Mouse (Mus musculus) intestine, embryonic 14.5 days (tissue): Measurements from ENCODE around the gene Tns1. TPM values are rescaled to one million over a fixed set of nuclear protein-coding genes. Genes with fewer than 3 reads are reported as not detected.

Experiments used
- ATAC-seq: fragments of 200-750 bp; cut with Nextera tagmentation; replicated peaks from 2 replicates; pipeline ENCODE4 v1.8.0; 2017; ENCODE audit warnings: low read depth, moderate number of reproducible peaks, moderate TSS enrichment, moderate library complexity; ENCODE audit not compliant: low FRiP score, low TSS enrichment
- DNase-seq: peaks from one replicate; pipeline ENCODE4 v3.0.0-alpha.2; 2018; ENCODE audit warnings: low spot score
- H3K27ac ChIP-seq: fragments of 300-500 bp; sonication (generic); 2 replicates; pipeline ENCODE4 v1.5.1; 2014; ENCODE audit warnings: low read depth, mild to moderate bottlenecking, control low read depth
- H3K27me3 ChIP-seq: fragments of 300-500 bp; sonication (generic); replicated peaks from 2 replicates; pipeline ENCODE4 v1.6.1; 2014; ENCODE audit warnings: low read length, control low read depth; ENCODE audit not compliant: control insufficient read depth, insufficient read depth
- H3K36me3 ChIP-seq: fragments of 300-500 bp; sonication (generic); 2 replicates; pipeline ENCODE4 v1.6.1; 2014; ENCODE audit warnings: low read length, control low read depth; ENCODE audit not compliant: control insufficient read depth, insufficient read depth
- H3K4me1 ChIP-seq: fragments of 300-500 bp; sonication (generic); replicated peaks from 2 replicates; pipeline ENCODE4 v1.6.1; 2014; ENCODE audit warnings: low read length, control low read depth, mixed read lengths; ENCODE audit not compliant: control insufficient read depth, insufficient read depth
- H3K4me2 ChIP-seq: fragments of 300-500 bp; sonication (generic); 2 replicates; pipeline ENCODE4 v1.6.1; 2014; ENCODE audit warnings: low read length
- H3K4me3 ChIP-seq: fragments of 300-500 bp; sonication (generic); 2 replicates; pipeline ENCODE4 v1.5.1; 2014; ENCODE audit warnings: low read depth, low read length, control low read depth, mixed read lengths
- H3K9ac ChIP-seq: fragments of 300-500 bp; sonication (generic); 2 replicates; pipeline ENCODE4 v1.6.1; 2014; ENCODE audit warnings: mild to moderate bottlenecking, low read length
- H3K9me3 ChIP-seq: fragments of 300-500 bp; sonication (generic); 2 replicates; pipeline ENCODE4 v1.6.1; 2016; ENCODE audit warnings: low read length, control low read depth; ENCODE audit not compliant: control insufficient read depth
- WGBS: fragments of 180-500 bp; shearing (Covaris S2); extraction: QIAGEN DNeasy Blood & Tissue Kit; methylation state at CpG from one replicate; pipeline ENCODE4 v1.1.7; 2014; 5-methylcytosine and 5-hydroxymethylcytosine counted together
- polyA plus RNA-seq: library from polyadenylated mRNA; unstranded; fragments of >200 nt; fragmentation: Nextera tagmentation; extraction: Ambion mirVana; gene quantifications from 2 replicates; pipeline ENCODE4 v1.2.1, GENCODE M21; 2014

The Tns1 gene
- polyA plus RNA-seq, 1 experiment from 2014 or later = 28.7 TPM

- 72% methylated on average over 9 of the region's 9 CpGs for WGBS
- Histone ChIP-seq H3K27ac (no peak overlapping the region), H3K4me2 (no peak overlapping the region), H3K27me3 (no peaks in the 10 kb centered on the region), H3K36me3 (no peaks in the 10 kb centered on the region), H3K9me3 (no peaks in the 10 kb centered on the region), H3K4me1 (peaks cover 16% of the 10 kb centered on the region), H3K4me3 (no peak overlapping the region), H3K9ac (no peak overlapping the region)
- no peak for ATAC-seq
- DNase-seq = no peak
Measured at GRCm38 (mm10) chr1:74017399-74018172, 106.7 kb downstream of the Tns1 start.

- Histone ChIP-seq H3K4me2 (no peak overlapping the region), H3K27ac (peak overlapping the region; percentile 38; the same call in 1 of the 2 replicates), H3K4me1 (peaks cover 16% of the 10 kb centered on the region), H3K9ac (no peak overlapping the region), H3K9me3 (no peaks in the 10 kb centered on the region), H3K27me3 (no peaks in the 10 kb centered on the region), H3K4me3 (no peak overlapping the region), H3K36me3 (no peaks in the 10 kb centered on the region)
- WGBS = 81% methylated on average over 5 of the region's 5 CpGs
- no peak for ATAC-seq
- DNase-seq = no peak
Measured at GRCm38 (mm10) chr1:74016618-74017017, 107.6 kb downstream of the Tns1 start.

GRCm38 (mm10) chr1:74015513-74016234 lies 108.6 kb downstream of the Tns1 start:
- Histone ChIP-seq H3K4me1 (peaks cover 16% of the 10 kb centered on the region), H3K27me3 (no peaks in the 10 kb centered on the region), H3K27ac (peak overlapping the region; percentile 18; the same call in 1 of the 2 replicates), H3K4me3 (no peak overlapping the region), H3K4me2 (no peak overlapping the region), H3K9me3 (peaks cover 4% of the 10 kb centered on the region; the same call in 1 of the 2 replicates), H3K9ac (no peak overlapping the region), H3K36me3 (no peaks in the 10 kb centered on the region)
- WGBS = 48% methylated on average over 8 of the region's 8 CpGs
- DNase-seq (no peak), ATAC-seq (no peak)

- H3K27ac ChIP-seq = no peak overlapping the region
- no peaks in the 10 kb centered on the region for H3K27me3 ChIP-seq
- no peak overlapping the region for H3K4me3 ChIP-seq
- no peak overlapping the region for H3K9ac ChIP-seq
- DNase-seq (no peak), ATAC-seq (no peak; the same call in 1 of the 2 replicates)
- no peak overlapping the region for H3K4me2 ChIP-seq
- peaks cover 16% of the 10 kb centered on the region for H3K4me1 ChIP-seq
- H3K9me3 ChIP-seq = peaks cover 7% of the 10 kb centered on the region; the same call in 1 of the 2 replicates
- no peaks in the 10 kb centered on the region for H3K36me3 ChIP-seq
- 47% methylated on average over 9 of the region's 14 CpGs for WGBS
Measured at GRCm38 (mm10) chr1:74014538-74015327, 109.5 kb downstream of the Tns1 start.

GRCm38 (mm10) chr1:74013296-74014031 lies 110.8 kb downstream of the Tns1 start:
- WGBS = 83% methylated on average over 14 of the region's 14 CpGs
- no peak overlapping the region for H3K27ac ChIP-seq
- no peaks in the 10 kb centered on the region for H3K36me3 ChIP-seq
- no peak overlapping the region for H3K4me2 ChIP-seq
- no peaks in the 10 kb centered on the region for H3K27me3 ChIP-seq
- no peak for DNase-seq
- no peak for ATAC-seq
- H3K4me3 ChIP-seq = no peak overlapping the region
- peaks cover 7% of the 10 kb centered on the region; the same call in 1 of the 2 replicates for H3K9me3 ChIP-seq
- H3K4me1 ChIP-seq = peaks cover 22% of the 10 kb centered on the region
- H3K9ac ChIP-seq = no peak overlapping the region

GRCm38 (mm10) chr1:74012706-74013105 lies 111.5 kb downstream of the Tns1 start:
- Histone ChIP-seq H3K9me3 (peaks cover 7% of the 10 kb centered on the region; the same call in 1 of the 2 replicates), H3K9ac (no peak overlapping the region), H3K4me2 (no peak overlapping the region), H3K36me3 (no peaks in the 10 kb centered on the region), H3K27ac (no peak overlapping the region), H3K27me3 (no peaks in the 10 kb centered on the region), H3K4me3 (no peak overlapping the region), H3K4me1 (peaks cover 30% of the 10 kb centered on the region)
- ATAC-seq (no peak), DNase-seq (no peak)
- 79% methylated on average over 10 of the region's 10 CpGs for WGBS

GRCm38 (mm10) chr1:74009495-74009894 lies 114.8 kb downstream of the Tns1 start:
- Histone ChIP-seq H3K27ac (no peak overlapping the region), H3K4me1 (peaks cover 16% of the 10 kb centered on the region), H3K36me3 (no peaks in the 10 kb centered on the region), H3K4me3 (no peak overlapping the region), H3K9ac (no peak overlapping the region), H3K27me3 (no peaks in the 10 kb centered on the region), H3K4me2 (no peak overlapping the region), H3K9me3 (peaks cover 7% of the 10 kb centered on the region; the same call in 1 of the 2 replicates)
- WGBS = 93% methylated on average over 3 of the region's 3 CpGs
- no peak for DNase-seq
- no peak for ATAC-seq

- Histone ChIP-seq H3K27me3 (no peaks in the 10 kb centered on the region), H3K4me3 (no peak overlapping the region), H3K4me1 (peaks cover 16% of the 10 kb centered on the region), H3K9ac (no peak overlapping the region), H3K27ac (peak overlapping the region; percentile 51; the same call in 1 of the 2 replicates), H3K36me3 (no peaks in the 10 kb centered on the region), H3K4me2 (no peak overlapping the region), H3K9me3 (peaks cover 7% of the 10 kb centered on the region; the same call in 1 of the 2 replicates)
- WGBS = 84% methylated on average over 3 of the region's 3 CpGs
- DNase-seq = no peak
- ATAC-seq = no peak
Measured at GRCm38 (mm10) chr1:74008966-74009365, 115.3 kb downstream of the Tns1 start.
